Mouse (Mus musculus) kidney, adult 11 months (tissue): ENCODE results near the gene Jph4.

Experiments used
- DNase-seq: peaks from one replicate; pipeline ENCODE4 v3.0.0; 2022

The Jph4 gene

GRCm38 (mm10) chr14:55115846-55116245 lies 889 bp downstream of the Jph4 start:
- no peak for DNase-seq

DNA sequence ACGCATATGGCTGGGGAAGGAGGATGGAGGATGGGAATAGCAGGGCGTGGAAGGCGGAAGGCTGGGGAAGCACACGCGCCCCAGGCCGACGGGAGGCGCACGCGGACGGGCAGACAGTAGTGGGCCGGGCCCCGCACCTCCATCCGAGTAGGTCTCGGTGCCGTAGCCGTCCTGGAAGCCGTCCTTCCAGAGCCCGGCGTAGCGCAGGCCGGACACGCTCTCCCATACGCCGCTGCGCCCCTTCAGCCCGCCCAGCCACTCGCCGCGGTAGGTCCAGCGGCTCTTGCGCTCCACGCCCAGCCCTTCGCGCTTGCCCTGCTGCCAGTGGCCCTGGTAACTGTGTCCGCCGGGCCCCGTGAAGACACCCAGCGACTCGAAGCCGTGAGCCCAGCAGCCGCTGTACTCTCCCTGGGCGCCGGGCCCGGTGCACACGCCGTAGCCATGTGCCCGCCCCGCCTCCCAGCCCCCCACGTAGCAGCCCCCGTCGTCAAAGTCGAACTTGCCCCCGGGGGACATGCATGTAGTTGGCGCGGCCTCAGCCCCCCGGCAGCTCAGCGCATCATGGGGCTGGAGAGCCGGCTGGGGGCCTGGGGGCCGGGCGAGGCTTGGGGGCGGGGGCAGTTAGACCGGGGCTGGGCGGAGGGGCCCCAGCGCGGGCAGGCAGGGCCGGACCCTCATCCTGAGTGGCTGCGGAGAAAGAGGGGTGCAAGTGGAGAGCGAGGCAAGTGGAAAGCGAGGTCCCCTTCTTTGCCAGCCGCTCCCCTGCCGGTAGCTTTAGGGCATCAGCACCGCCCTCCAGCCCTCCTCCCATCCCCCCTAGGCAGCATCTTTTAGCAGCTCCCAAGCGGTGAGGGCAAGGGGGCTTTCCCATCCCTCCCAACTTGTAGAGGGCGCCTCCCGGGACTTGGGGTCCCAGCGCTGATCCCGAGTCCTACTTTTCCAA lies 1.7 kb downstream of the Jph4 start:
- DNase-seq, result peak; percentile 29

GRCm38 (mm10) chr14:55113975-55114645 lies 2.6 kb downstream of the Jph4 start:
- DNase-seq, result no peak

- no peak for DNase-seq
These were observed 3.3 kb downstream of the Jph4 start for GRCm38 (mm10) chr14:55113351-55113974.

- no peak for DNase-seq
These were observed 5.0 kb downstream of the Jph4 start for GRCm38 (mm10) chr14:55111720-55112119.

DNA sequence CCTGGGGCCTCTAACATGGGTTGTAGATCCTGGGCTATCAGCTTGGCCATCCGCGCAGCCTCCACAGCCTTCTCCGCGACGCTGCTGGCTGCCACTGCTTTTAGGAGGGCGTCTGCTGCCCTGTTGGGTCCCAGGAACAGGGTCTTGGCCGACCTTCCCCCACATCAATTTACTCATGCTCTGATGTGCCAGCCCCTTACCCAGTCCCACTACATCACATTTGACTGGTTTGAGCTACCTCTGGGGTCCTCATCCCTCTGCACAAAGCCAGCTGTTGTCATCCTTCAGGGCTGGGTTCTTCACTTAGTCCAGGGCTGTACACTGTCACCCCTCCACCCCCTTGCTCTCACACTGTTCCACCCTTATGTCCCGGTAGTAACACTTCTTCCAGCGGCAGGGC lies 6.7 kb downstream of the Jph4 start:
- no peak for DNase-seq

DNA sequence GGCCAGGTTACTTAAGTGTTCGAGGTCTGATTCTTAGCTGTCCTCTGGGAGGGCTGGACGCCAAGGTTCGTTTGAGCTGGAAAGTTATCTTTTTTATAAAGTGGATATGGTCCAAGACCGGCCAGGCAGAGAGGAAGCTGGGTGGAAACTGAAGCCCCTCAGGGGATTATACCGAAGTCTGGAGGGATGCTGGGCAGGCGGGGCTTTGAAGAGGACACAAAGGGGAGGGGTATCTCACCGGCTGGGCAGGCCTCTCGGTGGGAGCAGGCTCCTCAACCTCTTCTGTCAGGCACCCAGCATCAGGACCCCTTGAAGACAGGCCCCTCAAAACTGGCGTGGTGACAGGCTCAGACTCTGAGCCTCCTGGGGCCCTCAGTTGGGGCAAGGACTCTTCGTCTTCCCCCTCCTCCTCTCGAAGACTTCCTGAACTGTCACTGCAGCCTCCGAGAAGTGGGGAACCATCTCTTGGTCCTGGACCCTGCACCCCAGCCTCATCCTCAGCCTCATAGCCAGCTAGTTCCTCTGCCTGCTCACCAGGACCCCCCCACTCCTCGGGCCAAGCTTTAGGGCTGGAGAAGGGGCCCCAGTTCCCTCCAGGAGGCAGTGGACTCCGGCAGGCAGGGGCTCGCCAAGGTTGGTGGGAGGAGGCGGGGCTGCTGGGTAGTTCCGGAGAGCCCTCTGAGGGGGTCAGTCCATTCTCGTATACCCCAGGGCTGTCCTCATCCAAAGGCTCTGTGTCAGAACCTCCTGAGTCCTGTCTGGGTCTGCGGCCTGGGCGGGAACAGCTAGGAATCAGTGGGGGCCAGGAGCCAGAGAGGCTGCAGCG lies 7.5 kb downstream of the Jph4 start:
- DNase-seq, result no peak

DNA sequence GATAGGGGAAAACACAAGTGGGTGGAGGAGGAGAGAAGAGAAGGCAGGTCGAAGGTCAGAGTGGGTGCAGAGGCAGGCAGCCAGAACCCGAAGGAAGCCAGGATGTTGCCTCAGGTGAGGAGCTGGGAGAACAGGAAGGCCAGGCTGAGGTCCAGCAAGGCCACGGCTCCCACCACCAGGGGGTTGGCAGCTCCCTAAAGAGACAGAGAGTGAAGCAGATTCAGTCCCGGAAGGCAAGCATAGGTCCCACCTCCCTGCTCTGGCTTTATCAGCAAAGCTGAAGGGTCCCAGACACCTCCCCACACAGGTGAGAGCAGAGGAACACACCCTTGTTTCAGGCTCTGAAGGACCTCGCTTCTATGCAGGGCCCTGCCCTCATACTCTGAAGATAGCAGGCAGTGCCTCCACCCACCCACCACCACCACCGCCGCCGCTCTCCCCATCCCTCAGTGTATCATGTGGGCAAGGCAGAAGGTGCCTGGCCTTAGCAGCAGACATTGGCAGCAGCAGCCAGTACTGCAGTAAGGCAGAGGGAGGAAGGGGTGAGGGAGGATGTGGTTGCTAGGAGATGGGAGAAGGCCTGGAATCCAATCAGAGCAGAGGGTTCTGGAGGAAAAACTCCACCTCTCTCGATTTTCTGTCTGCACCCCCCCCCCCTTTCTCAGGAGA lies 8.4 kb downstream of the Jph4 start:
- no peak for DNase-seq

GRCm38 (mm10) chr14:55106990-55107389 lies 9.7 kb downstream of the Jph4 start:
- no peak for DNase-seq

DNA sequence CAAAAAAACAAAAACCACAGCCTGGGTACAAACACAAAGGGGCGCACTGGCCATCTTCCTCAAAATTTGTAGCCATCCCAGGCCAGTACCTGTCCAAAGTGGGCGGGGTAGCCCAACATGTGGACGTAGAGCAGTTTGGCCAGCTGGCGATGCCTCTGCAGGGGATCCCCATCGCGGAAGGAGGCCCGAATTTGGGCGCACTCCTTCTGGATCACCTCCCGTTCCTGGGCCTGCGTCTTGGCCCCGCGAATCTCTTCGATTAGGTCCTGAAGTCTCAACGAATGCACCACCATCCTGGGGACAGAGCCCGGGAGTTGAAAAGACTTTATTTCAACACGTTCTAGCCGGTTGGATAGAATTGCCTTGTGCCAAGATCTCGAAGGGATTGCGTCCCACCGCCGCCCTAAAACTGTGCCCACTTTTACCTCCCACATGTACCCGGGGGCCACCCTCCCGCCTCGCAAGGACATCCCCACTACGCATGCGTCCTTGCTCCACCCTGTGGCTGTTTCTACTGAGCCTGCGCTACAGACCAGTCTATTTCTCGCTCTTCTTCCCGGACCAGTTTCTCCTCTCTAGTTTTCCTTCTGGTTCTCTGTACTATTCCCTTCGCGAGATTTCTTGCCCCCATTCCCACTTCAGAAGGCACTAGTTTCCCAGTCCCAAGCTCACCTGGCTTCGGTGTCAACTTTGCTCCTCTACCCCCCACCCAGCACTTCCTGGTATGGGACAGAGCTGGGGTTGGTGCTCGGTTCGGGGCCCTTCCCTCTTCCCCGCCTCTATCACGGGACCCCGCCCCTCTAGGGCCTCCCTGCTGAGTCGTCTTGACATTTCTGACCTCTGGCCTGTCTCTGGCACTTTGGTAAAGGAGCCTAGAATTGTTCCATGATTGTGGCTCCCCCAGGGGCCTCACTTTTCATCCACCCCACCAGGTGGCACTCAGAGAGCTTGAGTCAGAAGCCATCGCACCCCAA lies 10.6 kb downstream of the Jph4 start, which contains the start of gene Ap1g2:
Gene Ap1g2 (minus strand): TSS at position 758 of the 974 bp plus-strand sequence.
- DNase-seq, result peak; percentile 91

DNA sequence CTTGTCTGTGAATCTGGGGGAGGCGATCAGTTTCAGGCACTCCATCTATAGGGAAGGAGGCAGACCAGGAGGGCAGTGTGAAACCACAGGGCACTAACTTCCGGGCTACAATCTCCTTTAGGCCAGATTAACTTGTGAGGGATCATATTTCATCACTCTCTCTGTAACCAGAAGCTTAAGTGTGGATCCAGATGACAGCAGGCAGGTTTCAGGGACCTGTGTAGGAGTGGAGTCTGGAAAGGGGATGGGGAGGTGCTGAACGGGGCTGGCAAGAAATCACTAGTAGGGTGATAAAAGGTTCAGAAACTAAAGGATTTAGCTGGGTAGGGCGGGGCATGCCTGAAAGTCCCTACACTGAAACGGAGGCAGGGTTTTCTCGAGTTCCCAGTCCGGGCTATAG lies 11.3 kb downstream of the Jph4 start:
- DNase-seq, result no peak

- DNase-seq, result no peak
These were observed 12.4 kb downstream of the Jph4 start for GRCm38 (mm10) chr14:55104365-55104764.

DNA sequence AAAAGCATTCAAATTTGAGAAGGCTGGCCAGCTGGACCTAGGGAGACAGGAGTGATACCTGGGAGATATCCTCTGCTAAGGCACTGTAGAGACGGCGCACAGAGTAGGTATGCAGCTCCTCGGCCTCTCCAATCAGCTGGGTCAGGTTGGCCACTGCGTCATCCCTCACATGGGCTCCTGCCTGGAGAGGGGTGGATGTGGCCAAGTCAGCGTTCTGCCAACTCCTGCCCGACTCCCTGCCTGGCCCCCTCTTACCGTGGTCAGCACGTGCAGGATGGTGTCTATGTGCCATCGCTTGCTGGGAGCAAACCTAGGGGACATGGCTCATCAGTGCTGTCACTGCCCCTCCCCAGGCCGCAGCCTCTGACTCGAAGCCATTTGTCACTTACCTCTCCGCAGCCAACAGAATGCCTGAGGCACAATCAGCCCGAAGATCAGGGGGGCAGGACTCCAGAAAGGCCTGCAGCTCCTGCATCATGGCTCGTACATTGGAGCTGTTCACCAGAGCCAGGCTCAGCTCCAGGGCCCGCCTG lies 14.4 kb downstream of the Jph4 start:
- no peak for DNase-seq

DNA sequence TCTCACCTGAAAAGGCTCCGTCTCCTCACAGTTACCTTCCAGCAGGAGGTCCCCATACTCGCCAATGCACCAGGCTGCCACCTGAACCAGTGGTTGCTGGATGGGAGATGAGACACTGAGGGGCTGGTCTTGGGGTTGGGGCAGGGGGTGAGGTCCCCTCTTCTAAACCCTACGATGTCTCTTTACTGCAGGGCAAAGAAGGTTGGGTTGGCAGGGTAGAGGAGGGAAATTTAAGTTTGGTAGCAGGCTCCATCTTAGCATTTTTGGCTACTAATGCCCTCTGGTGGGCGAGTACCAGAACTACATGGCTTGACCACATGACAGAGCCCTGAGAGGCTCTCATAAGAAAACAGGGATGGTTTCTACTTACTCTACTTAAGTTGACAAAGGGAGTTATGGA lies 15.1 kb downstream of the Jph4 start:
- DNase-seq, result no peak

GRCm38 (mm10) chr14:55098067-55098466 lies 18.7 kb downstream of the Jph4 start:
- peak; percentile 52 for DNase-seq

GRCm38 (mm10) chr14:55097646-55098045 lies 19.1 kb downstream of the Jph4 start:
- no peak for DNase-seq

DNA sequence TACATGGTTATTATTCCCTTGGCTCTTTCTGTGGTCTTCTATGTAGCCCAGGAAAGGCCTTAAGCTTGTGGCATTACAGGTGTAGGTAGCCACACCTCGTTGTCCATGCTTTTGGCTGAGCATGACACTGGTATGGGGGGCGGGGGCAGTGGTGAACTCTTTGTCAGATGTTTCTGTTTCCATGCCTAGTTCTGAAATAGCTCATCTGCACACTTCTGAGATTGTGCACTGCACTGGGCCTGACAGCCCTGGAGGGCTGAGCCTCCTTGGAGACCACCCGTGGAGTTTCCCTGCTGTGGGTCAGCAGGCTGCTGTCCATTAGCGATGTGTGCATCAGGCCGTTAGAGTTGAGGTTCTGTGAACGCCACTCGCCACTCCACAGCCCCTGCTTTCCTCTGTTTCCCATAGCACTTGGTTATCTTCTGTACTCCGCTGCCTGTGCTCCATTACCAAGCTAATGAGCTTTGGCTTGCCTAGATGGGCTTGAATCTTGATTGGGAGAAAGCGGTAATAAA lies 20.1 kb downstream of the Jph4 start:
- no peak for DNase-seq

DNA sequence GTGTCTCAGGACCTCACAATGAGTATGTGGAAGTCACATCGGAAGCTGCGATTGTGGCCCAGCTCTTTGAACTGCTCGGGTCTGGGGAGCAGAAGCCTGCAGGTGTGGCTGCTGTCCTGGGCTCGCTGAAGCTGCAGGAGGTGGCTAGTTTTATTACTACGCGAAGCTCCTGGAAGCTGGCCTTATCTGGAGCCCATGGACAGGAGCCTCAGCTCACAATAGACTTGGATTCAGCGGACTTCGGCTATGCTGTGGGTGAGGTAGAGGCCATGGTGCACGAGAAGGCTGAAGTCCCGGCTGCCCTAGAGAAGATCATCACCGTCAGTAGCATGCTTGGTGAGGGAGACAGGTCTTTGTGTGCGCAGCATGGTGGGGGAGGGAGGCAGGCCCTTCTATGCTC lies 21.1 kb downstream of the Jph4 start:
- no peak for DNase-seq

DNA sequence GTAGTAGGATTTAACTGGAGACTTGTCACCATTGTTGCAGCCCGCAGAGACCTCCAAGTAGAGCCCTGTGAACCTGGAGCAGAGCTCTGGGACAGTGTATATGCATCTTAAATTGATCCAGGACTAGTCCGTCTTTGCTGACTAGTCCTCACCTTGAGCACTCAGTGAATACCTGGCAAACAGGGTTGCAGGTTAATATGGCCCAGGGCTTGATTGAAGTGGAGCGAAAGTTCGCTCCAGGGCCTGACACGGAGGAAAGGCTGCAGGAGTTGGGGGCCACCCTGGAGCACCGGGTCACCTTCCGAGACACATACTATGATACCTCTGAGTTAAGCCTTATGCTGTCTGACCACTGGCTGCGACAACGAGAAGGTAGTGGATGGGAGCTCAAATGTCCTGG lies 21.5 kb downstream of the Jph4 start:
- DNase-seq, result no peak

GRCm38 (mm10) chr14:55094704-55095231 lies 22.0 kb downstream of the Jph4 start, which contains the start of gene Thtpa:
Gene Thtpa, plus strand, starts transcription at chr14:55094784.
- DNase-seq, result peak; percentile 83
